Mouse (Mus musculus) lung, embryonic 15.5 days (tissue): ENCODE measurements around the gene Apol11a. TPM values are rescaled to one million over a fixed set of nuclear protein-coding genes. Genes with fewer than 3 reads are reported as not detected.
"Not testable (repeated sequence)": the region's sequence is repeated elsewhere in the genome, so short reads cannot be mapped to it uniquely, and the experiment has no call there.

Experiments used
- ATAC-seq: fragments of 200-750 bp; cut with Nextera tagmentation; 2 replicates; pipeline ENCODE4 v1.8.0; 2017; ENCODE audit warnings: moderate number of reproducible peaks, borderline replicate concordance; ENCODE audit not compliant: low FRiP score, low TSS enrichment; ENCODE audit errors: extremely low read depth
- H3K27ac ChIP-seq: fragments of 300-500 bp; sonication (generic); 2 replicates; pipeline ENCODE4 v1.5.1; 2015; ENCODE audit warnings: moderate library complexity, mild to moderate bottlenecking, inconsistent platforms
- H3K27me3 ChIP-seq: fragments of 300-500 bp; sonication (generic); 2 replicates; pipeline ENCODE4 v1.6.1; 2015; ENCODE audit warnings: inconsistent platforms
- H3K36me3 ChIP-seq: fragments of 300-500 bp; sonication (generic); 2 replicates; pipeline ENCODE4 v1.6.1; 2015; ENCODE audit warnings: inconsistent platforms
- H3K4me1 ChIP-seq: fragments of 300-500 bp; sonication (generic); 2 replicates; pipeline ENCODE4 v1.6.1; 2015; ENCODE audit warnings: inconsistent platforms
- H3K4me2 ChIP-seq: fragments of 300-500 bp; sonication (generic); 2 replicates; pipeline ENCODE4 v1.6.1; 2015; ENCODE audit warnings: inconsistent platforms, mild to moderate bottlenecking, moderate library complexity
- H3K4me3 ChIP-seq: fragments of 300-500 bp; sonication (generic); 2 replicates; pipeline ENCODE4 v1.5.1; 2015; ENCODE audit warnings: mild to moderate bottlenecking, inconsistent platforms
- H3K9ac ChIP-seq: fragments of 300-500 bp; sonication (generic); 2 replicates; pipeline ENCODE4 v1.6.1; 2015; ENCODE audit warnings: inconsistent platforms
- H3K9me3 ChIP-seq: fragments of 300-500 bp; sonication (generic); 2 replicates; pipeline ENCODE4 v1.6.1; 2016; ENCODE audit warnings: inconsistent platforms
- WGBS: fragments of 180-500 bp; shearing (Covaris S2); methylation state at CpG from one replicate; pipeline ENCODE4 v1.1.7; 2015; 5-methylcytosine and 5-hydroxymethylcytosine counted together
- polyA plus RNA-seq: library from polyadenylated mRNA; unstranded; fragments of >200 nt; fragmentation: Nextera tagmentation; extraction: Ambion mirVana; gene quantifications from 2 replicates; pipeline ENCODE4 v1.2.1, GENCODE M21; 2015

The Apol11a gene
- not detected in 2 replicates for polyA plus RNA-seq

DNA sequence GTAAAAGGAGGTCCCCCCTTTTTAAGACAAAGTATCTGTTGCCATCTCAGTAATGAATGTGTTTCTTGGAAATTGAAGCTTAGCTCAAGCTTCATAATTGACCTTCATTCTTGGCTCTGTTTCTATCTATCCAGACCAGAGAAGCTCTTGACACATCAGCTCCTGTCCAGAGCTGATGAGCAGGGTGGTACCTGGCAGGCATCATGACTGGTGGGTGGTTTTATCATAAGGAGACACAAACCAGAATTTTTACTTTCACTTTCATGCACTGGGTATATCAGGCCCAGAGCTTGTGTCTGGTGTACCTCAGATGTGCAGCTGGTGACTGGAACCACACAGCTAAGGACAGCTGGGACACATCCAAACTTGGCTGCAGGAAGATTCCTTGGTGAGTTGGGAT is at the start of gene Apol11a:
Gene Apol11a (plus strand): TSS at position 306 of the 400 bp plus-strand sequence.
- not testable (repeated sequence) for ATAC-seq, H3K4me3 ChIP-seq, H3K9me3 ChIP-seq

DNA sequence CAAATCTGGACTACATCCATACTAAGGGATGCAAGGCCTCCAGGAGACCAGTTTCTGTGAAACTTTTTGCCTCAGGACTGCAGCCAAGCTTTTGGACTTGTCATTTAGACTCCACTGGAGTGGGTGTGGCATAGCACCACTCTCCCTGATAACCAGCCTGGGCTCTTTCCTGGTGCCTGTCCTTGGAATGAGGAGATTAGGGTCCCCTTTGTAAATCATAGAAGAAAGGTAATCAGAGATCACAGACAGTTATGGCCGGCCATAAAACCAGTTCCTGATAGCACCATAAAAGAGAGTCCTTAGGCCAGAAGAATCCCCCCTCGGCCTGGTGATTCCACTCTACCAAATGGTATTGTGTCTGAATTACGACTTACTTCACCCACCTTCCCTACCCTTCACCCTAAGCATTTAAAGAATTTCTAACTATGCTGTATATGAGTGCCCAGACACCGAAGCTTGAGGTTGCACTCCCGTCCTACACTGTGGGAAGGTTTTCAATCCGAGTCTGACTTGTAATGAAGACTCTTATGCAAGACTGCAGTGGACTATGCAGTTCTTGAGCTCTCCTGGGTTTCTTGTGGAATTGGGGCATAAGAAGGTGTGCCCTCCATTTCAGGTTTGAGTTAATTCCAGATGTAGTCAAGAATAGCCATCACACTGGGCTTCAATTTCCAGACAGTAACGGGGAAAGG is 33.2 kb upstream of the Apol11a start:
- not testable (repeated sequence) for H3K9ac ChIP-seq, ATAC-seq, H3K27me3 ChIP-seq, H3K9me3 ChIP-seq, H3K36me3 ChIP-seq, H3K27ac ChIP-seq, H3K4me1 ChIP-seq, H3K4me3 ChIP-seq, H3K4me2 ChIP-seq
- 78% methylated on average over 7 of the region's 7 CpGs for whole genome bisulfite sequencing

More for the DNA sequence above, at the start of gene Apol11a:
- not testable (repeated sequence) for H3K27me3 ChIP-seq, H3K4me2 ChIP-seq, H3K9ac ChIP-seq, H3K27ac ChIP-seq, H3K4me1 ChIP-seq, H3K36me3 ChIP-seq

DNA sequence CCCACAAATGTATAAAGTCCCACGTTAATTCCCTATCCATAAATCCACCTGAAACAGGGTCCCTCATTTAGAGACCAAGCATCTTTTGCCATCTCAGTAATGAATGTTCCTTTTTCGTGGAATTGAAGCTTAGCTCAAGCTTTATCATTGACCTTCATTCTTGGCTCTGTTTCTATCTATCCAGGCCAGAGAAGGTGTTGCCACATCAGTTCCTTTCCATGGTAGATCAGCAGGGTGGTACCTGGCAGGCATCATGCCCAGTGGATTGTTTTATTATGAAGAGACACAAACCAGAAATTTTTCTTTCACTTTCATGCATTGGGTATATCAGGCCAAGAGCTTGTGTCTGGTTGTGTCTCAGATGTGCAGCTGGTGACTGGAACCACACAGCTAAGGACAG is 31.4 kb upstream of the Apol11a start, which contains the start of gene Apol10a:
Gene Apol10a (plus strand): TSS at position 355 of the 400 bp plus-strand sequence.
- not testable (repeated sequence) for H3K9me3 ChIP-seq, H3K4me1 ChIP-seq, H3K4me3 ChIP-seq, H3K36me3 ChIP-seq, H3K4me2 ChIP-seq, H3K9ac ChIP-seq, ATAC-seq, H3K27ac ChIP-seq, H3K27me3 ChIP-seq
- 64% methylated on average over 2 of the region's 2 CpGs for WGBS

DNA sequence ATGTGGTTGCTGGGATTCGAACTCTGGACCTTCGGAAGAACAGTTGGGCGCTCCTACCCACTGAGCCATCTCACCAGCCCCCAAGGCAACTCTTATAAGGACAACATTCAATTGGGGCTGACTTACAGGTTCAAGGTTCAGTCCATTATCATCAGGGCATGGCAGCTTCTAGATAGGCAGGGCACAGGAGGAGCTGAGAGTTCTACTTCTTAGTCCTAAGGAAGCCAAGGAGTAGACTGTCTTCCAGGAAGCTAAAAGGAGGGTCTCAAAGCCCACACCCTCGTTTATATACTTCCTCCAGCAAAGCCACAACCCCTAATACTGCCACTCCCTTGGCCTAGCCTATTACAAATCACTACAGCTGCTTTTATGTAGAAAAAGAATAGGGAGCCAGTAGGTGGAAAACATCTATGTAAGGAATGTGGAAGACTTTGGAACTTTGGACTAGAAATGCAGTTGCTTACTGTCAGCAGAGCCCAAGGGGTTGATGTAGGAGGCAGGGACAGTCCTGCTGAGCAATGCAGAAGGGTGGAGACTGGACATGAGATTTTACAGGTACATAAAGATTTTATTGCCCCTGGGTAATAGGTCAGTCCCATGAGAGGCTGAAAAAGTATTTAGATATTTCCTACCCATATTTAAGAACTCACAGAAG is 25.8 kb upstream of the Apol11a start:
- Histone ChIP-seq H3K4me2 (no peak overlapping the region), H3K9ac (no peak overlapping the region), H3K4me3 (no peak overlapping the region), H3K9me3 (no peaks in the 10 kb centered on the region), H3K4me1 (no peaks in the 10 kb centered on the region), H3K27ac (no peak overlapping the region), H3K27me3 (no peaks in the 10 kb centered on the region), H3K36me3 (no peaks in the 10 kb centered on the region)
- 65% methylated on average over 4 of the region's 4 CpGs for WGBS
- ATAC-seq, result no peak

DNA sequence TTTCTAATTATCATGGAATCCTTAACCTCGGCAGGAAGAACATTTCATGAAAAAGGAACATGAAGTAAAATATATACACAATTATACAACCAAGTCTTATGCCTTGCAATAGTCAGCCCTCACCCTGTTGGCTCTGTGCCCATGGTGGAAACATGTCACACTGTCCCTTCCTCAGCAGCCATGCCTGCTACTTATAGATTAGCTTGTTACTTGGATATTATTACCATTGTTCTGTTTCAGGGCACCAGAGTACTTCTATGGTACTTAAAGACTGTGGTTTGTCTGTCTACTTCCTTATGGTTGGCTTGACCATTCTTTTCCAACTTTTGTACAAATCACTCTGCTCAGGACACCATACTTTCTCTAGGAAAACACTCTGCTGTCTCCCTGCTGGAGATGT is 14.9 kb upstream of the Apol11a start:
- H3K4me1 ChIP-seq, ATAC-seq, H3K4me2 ChIP-seq, H3K4me3 ChIP-seq, H3K9ac ChIP-seq, H3K36me3 ChIP-seq, H3K27ac ChIP-seq, H3K27me3 ChIP-seq, H3K9me3 ChIP-seq: not testable (repeated sequence)
- WGBS, result no CpG with 5 or more reads among the region's 1 CpGs

DNA sequence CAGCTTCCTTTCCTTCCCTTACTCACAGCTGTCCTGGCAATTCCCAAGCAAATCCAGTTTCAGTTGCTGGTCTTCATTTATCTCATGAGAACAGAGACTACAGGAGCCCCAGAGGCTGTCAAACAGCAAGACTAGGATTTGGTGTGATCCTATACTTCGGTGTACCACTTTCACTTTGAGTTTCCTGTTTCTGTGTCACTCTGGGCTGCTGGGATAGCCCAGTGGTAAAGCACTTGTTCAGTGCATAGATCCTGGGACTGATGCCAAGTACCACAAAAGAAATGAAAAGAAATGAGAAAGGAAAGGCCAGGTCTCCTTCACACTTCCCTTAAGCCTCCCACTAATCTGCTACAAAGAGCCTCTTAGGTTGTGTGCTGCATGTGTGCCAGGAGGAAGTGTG is 13.4 kb upstream of the Apol11a start:
- H3K27ac ChIP-seq, H3K9ac ChIP-seq, H3K27me3 ChIP-seq, H3K36me3 ChIP-seq, H3K4me1 ChIP-seq, H3K9me3 ChIP-seq, ATAC-seq, H3K4me3 ChIP-seq, H3K4me2 ChIP-seq: not testable (repeated sequence)
- 50% methylated on average over 1 of the region's 1 CpGs for WGBS

DNA sequence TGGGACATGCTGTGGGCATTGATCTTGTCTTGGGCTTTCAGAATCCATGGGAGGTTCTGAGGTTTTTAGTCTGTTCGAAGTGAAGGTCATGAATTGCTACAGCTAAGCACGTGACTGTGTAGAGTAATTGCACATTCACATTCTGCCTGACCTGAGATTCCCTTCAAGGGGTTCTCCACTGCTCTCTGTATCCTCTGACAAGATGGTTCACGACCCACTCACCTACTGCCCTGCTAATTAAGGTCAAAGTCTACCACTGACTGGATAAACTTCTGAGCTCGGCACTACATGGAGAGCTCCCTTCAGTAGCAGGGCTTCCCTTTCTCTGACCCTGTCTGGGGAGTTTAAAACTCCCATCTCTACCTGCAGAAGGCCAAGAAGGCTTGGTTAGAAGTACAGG is 12.5 kb downstream of the Apol11a start:
- not testable (repeated sequence) for H3K4me1 ChIP-seq, H3K4me2 ChIP-seq, H3K9me3 ChIP-seq, H3K27me3 ChIP-seq, H3K9ac ChIP-seq, H3K27ac ChIP-seq, H3K4me3 ChIP-seq, H3K36me3 ChIP-seq, ATAC-seq
- WGBS, result 51% methylated on average over 4 of the region's 4 CpGs

DNA sequence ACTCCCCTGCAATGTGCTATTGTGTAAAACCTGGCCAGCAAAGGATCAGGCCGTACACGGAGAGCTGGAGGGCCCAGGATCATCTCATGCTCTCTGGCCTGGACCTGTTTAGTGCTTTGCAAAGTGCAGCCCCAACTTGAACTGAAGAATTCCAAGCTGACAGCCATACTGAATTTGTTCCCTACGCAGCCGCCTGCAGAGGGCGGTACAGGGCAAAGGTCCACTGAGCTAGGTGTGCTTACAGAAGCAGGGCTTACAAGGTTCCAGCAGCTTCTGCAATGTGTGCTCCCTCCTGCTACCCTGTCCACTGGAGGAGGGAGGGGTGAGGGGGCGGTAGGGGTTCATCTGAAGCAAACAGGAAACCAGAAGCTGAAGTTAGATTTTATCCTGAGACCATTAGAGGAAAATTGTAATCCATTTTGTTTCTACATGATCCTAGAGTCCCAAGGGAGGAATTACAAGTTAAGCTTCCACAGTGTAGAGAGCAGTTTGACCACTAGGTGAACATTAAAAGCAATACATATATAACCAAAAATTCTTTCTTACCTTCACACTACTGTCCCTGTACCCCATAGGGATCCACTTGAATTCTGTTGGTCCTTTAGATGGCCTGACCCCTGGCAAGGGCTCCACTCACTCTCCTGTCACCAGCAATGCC is 15.2 kb downstream of the Apol11a start:
- H3K4me1 ChIP-seq, H3K27ac ChIP-seq, H3K36me3 ChIP-seq, H3K9me3 ChIP-seq, ATAC-seq, H3K27me3 ChIP-seq, H3K4me2 ChIP-seq, H3K4me3 ChIP-seq, H3K9ac ChIP-seq: not testable (repeated sequence)
- WGBS, result 4% methylated on average over 6 of the region's 6 CpGs

DNA sequence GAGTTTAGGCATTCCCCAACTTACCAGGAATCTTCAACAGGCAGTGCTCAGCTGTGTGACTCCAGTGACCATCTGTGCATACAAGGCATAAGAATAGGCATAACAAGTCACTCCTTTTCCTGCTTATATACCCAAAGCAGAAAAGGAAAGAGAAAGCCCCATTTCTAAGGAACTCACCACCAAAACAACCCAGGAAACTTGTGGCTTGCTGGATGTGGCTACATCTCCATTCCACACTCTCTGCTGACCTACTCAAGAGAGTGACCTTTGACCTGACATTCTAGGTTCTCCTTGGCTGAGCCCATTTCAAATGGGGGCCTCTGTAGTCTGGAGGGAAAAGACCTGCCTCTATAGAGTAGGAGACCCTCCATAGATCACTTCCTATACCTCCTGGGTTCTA is 25.1 kb downstream of the Apol11a start, which contains the start of gene Apol7c:
Gene Apol7c (minus strand): TSS at position 101 of the 400 bp plus-strand sequence.
- ATAC-seq, result no peak
- no peak within 1 kb of the TSS for H3K27ac ChIP-seq
- H3K4me3 ChIP-seq, result no peak within 1 kb of the TSS
- no peak within 1 kb of the TSS for H3K9ac ChIP-seq
- H3K27me3 ChIP-seq, result no peaks in the 10 kb centered on the region
- no peak within 1 kb of the TSS for H3K4me2 ChIP-seq
- no peaks in the 10 kb centered on the region for H3K9me3 ChIP-seq
- H3K36me3 ChIP-seq, result no peaks in the 10 kb centered on the region
- no peaks in the 10 kb centered on the region for H3K4me1 ChIP-seq

DNA sequence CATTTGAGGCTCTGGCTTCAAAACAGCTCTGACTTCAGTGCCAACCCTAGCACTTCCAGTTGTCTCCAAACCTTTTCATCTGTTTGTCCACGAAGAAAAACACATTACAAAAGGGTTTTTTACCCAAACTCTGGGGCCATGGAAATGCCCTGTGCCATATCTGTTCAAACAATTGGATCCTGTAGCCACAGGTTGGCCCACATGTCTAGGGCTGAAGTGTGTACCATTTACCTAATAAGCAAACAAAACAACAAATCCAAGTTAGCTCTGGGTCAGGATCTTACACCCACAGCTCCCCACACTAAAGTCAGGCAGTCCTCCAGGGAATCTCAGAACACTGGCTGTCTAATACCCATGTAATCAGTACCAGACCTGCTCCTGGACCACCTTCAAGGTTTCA is 31.1 kb downstream of the Apol11a start:
- H3K4me2 ChIP-seq, H3K36me3 ChIP-seq, H3K4me1 ChIP-seq, H3K27ac ChIP-seq, ATAC-seq, H3K9me3 ChIP-seq, H3K9ac ChIP-seq, H3K27me3 ChIP-seq, H3K4me3 ChIP-seq: not testable (repeated sequence)
- 27% methylated on average over 1 of the region's 1 CpGs for WGBS

DNA sequence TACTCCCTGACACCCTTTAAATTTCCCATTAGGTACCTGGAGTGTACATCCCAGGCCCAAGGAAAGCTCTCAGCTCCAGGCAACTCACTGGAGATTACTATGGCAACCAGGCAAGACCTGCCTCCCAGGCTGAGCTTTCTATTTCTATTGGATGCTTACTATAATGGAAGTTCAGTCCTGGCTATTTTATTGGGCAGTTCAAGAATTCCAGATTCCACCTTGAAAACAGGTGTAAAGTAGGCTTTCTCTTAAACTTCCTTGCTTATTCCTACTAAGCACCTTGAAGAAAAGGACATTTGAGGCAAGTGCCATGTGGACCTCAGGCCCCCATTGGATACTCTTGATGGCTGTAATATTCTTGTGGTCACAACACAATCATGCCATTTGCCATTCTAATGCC is 53.7 kb downstream of the Apol11a start, which contains the start of gene 1700025B11Rik:
Gene 1700025B11Rik (minus strand): TSS at position 101 of the 400 bp plus-strand sequence.
- no peak within 1 kb of the TSS for H3K27ac ChIP-seq
- H3K9ac ChIP-seq, result no peak within 1 kb of the TSS
- no peaks in the 10 kb centered on the region for H3K36me3 ChIP-seq
- no peaks in the 10 kb centered on the region for H3K27me3 ChIP-seq
- no peak within 1 kb of the TSS for H3K4me2 ChIP-seq
- no peak for ATAC-seq
- no peaks in the 10 kb centered on the region for H3K4me1 ChIP-seq
- no peaks in the 10 kb centered on the region for H3K9me3 ChIP-seq
- no peak within 1 kb of the TSS for H3K4me3 ChIP-seq

DNA sequence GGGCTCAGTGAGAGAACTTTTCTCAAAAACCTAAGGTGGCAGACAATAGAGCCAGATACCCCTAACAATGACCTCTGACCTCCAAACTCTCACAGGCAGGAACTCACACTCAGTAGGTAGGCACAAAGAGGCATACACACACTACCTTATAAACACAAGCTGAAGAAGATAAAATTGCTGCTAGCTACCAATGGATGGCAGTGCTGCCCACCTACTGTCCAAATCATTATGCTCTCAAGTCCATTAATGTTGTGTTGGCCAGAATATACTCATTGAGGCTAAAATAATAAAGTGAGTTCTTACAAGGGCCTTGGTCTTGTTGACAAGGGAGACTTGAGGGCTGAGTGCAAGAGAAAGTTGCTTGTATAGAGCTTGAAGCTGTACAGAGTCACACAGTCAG is 55.1 kb downstream of the Apol11a start:
- Histone ChIP-seq H3K4me1 (no peaks in the 10 kb centered on the region), H3K4me3 (no peak overlapping the region), H3K36me3 (no peaks in the 10 kb centered on the region), H3K4me2 (no peak overlapping the region), H3K9ac (no peak overlapping the region), H3K9me3 (no peaks in the 10 kb centered on the region), H3K27ac (no peak overlapping the region), H3K27me3 (no peaks in the 10 kb centered on the region)
- ATAC-seq, result no peak
